Mouse (Mus musculus): Measurements from ENCODE around the gene Irx6. TPM values are rescaled to one million over a fixed set of nuclear protein-coding genes. Genes with fewer than 3 reads are reported as not detected.

Irx6 gene
- polyA plus RNA-seq, 1 experiment, result not detected

DNA sequence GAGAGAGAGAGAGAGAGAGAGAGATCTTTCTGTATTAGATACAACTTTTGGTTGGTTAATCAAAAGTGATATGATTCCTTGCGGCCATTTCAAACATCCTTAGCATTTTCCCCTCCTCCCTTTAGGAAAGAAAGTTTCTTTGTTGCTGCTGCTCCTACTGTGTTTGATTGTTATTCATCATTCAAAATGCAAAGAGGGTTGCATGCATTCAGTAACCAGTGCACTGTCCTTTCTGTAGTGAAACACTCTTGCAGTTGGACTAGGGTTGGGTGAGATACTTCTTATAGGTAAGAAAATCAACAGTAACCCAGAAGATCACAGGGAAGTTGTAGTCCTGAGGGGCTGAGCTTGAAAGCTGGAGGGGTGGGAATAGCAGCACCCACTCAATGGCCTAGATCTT, 39.2 kb downstream of the Irx6 start:
- TF ChIP-seq POLR2A (IDR thresholded peaks at IDR 0.05; ENCODE audit: insufficient read depth, low read depth, low read length) (no peak), CTCF (IDR thresholded peaks at IDR 0.05; ENCODE audit: insufficient read depth, low read depth, low read length) (no peak)
- 88% methylated on average over 1 of the region's 1 CpGs for WGBS
- Histone ChIP-seq H3K4me1 (ENCODE audit: control insufficient read depth, insufficient read depth, low read length) (no peaks in the 10 kb centered on the region), H3K4me3 (ENCODE audit: insufficient read depth, low read depth, low read length) (no peak overlapping the region), H3K27ac (ENCODE audit: insufficient read depth, low read depth, low read length) (no peak overlapping the region)

DNA sequence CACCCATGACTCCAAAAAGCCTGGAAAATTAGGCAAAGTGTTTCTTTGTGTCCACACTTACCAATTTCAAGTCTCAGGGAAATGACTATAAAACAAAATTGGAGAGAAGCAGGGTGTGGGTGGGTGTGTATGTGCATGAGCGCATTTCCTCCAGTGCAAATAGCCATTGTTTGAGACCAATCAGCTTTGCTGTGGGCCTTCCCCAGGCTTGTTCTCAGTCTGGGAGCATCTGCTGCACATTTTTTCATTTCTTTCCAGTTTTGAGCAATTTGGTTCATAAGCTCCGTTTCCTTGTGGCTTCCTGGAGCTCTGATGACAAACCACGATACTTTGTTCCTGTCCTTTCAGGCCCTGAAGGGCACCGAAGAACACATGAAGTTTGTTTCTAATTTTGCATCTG, 43.3 kb downstream of the Irx6 start:
- Histone ChIP-seq H3K4me1 (ENCODE audit: control insufficient read depth, insufficient read depth, low read length) (peaks cover 2% of the 10 kb centered on the region; the same call in 1 of the 2 replicates), H3K4me3 (ENCODE audit: insufficient read depth, low read depth, low read length) (no peak overlapping the region), H3K27ac (ENCODE audit: insufficient read depth, low read depth, low read length) (no peak overlapping the region)
- TF ChIP-seq CTCF (IDR thresholded peaks at IDR 0.05; ENCODE audit: insufficient read depth, low read depth, low read length), result no peak
- TF ChIP-seq POLR2A (IDR thresholded peaks at IDR 0.05; ENCODE audit: insufficient read depth, low read depth, low read length), result no peak
- 64% methylated on average over 4 of the region's 4 CpGs for WGBS

DNA sequence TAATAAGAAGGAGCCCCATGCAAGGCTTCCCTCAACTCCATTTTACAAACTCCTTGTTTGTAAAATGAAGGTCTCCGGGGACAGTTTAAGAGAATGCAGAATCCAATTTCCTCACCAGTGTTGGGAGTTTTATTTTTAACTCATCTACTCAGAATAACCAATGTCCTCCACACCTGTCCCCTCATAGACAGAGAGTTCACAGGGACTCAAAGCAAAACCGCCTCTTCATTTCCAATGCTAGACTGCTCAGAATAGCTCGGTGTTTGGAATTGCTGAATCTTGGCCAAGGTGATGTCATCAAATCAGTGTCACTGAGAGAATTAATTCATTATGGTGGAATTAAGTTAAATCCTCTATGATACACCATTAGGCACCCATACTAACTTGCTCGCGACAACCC, 44.0 kb downstream of the Irx6 start:
- WGBS, result 77% methylated on average over 5 of the region's 5 CpGs
- no peak for TF ChIP-seq CTCF (IDR thresholded peaks at IDR 0.05; ENCODE audit: insufficient read depth, low read depth, low read length)
- TF ChIP-seq POLR2A (IDR thresholded peaks at IDR 0.05; ENCODE audit: insufficient read depth, low read depth, low read length), result no peak
- no peak overlapping the region for H3K27ac ChIP-seq (ENCODE audit: insufficient read depth, low read depth, low read length)
- peaks cover 2% of the 10 kb centered on the region; the same call in 1 of the 2 replicates for H3K4me1 ChIP-seq (ENCODE audit: control insufficient read depth, insufficient read depth, low read length)
- no peak overlapping the region for H3K4me3 ChIP-seq (ENCODE audit: insufficient read depth, low read depth, low read length)

DNA sequence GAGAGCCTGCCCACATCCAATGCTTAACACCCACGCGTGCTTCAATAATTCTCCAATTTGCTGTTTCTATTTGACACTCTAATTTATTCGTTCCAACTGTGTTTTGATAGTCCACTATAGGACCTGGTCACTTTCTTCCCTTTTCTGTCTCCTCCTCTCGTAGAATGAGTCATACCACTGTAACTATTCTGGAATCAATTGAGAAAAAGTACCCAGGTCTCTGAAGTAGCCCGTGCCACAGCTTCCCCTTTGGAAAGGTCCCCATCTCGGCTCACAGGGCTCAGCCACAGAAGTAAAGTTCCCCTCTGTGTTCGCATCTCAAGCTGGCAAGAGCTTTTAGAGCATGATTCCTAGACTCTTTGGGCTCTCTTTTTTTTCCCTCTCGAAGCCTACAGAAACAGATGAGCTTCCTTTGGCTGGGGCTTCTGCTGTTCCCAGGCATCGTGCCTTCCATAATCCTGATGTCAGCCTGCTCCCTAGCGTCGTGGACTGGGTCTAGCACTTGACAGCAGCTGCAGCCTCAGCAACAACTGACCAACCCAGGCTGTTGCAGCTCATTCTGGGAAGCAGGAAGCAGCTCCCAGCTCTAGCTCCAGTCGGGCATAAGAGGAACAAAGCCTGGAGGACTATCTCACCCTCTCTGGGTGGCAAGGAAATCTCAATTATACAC, 47.3 kb downstream of the Irx6 start:
- no peak for TF ChIP-seq POLR2A (IDR thresholded peaks at IDR 0.05; ENCODE audit: insufficient read depth, low read depth, low read length)
- TF ChIP-seq CTCF (IDR thresholded peaks at IDR 0.05; ENCODE audit: insufficient read depth, low read depth, low read length), result peak; percentile 68
- H3K4me1 ChIP-seq (ENCODE audit: control insufficient read depth, insufficient read depth, low read length), result peaks cover 2% of the 10 kb centered on the region; the same call in 1 of the 2 replicates
- no peak overlapping the region for H3K4me3 ChIP-seq (ENCODE audit: insufficient read depth, low read depth, low read length)
- no peak overlapping the region for H3K27ac ChIP-seq (ENCODE audit: insufficient read depth, low read depth, low read length)
- WGBS, result 26% methylated on average over 12 of the region's 12 CpGs

DNA sequence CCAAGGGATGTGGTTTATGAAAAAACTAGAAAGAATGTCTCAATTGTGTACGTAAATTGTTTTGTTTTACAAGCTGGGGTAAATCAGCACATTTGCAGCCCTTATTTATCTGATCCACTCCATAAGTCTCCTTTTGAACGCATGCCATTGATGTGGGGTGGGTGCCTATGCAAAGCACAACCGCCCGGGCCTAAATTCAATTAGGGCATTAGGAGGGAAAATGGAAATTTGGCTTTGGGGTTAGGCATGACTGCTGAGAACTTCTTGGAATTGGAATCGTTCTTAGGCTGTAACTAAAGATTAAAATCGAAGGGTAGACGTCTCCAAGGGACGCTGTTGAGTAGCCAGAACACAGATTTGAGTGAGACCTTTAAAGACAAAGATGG, 47.8 kb downstream of the Irx6 start:
- TF ChIP-seq POLR2A (IDR thresholded peaks at IDR 0.05; ENCODE audit: insufficient read depth, low read depth, low read length) (no peak), CTCF (IDR thresholded peaks at IDR 0.05; ENCODE audit: insufficient read depth, low read depth, low read length) (no peak)
- H3K4me1 ChIP-seq (ENCODE audit: control insufficient read depth, insufficient read depth, low read length), result peaks cover 2% of the 10 kb centered on the region; the same call in 1 of the 2 replicates
- no peak overlapping the region for H3K4me3 ChIP-seq (ENCODE audit: insufficient read depth, low read depth, low read length)
- WGBS, result 52% methylated on average over 8 of the region's 8 CpGs
- H3K27ac ChIP-seq (ENCODE audit: insufficient read depth, low read depth, low read length), result no peak overlapping the region

DNA sequence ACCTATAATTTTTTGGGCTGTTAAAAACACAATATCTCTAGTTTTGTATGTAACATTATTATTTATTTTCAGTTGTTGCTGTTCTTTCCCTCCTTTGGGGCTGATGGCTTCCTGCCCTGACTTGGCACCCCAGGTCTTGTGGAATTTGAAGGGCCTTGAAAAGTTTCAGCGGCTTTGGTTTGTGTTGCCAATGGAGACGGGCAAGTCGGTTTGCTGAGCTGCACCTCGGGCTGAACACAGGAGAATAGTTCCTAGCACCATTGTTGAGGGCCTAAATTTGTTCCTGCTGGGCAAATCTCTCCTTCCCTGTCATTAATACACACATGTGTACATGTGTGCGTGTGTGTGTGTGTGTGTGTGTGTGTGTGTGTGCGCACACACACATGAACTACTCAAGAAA, 49.2 kb downstream of the Irx6 start:
- H3K4me1 ChIP-seq (ENCODE audit: control insufficient read depth, insufficient read depth, low read length), result peaks cover 2% of the 10 kb centered on the region; the same call in 1 of the 2 replicates
- WGBS, result 54% methylated on average over 6 of the region's 6 CpGs
- H3K27ac ChIP-seq (ENCODE audit: insufficient read depth, low read depth, low read length), result no peak overlapping the region
- TF ChIP-seq POLR2A (IDR thresholded peaks at IDR 0.05; ENCODE audit: insufficient read depth, low read depth, low read length) (no peak), CTCF (IDR thresholded peaks at IDR 0.05; ENCODE audit: insufficient read depth, low read depth, low read length) (no peak)
- H3K4me3 ChIP-seq (ENCODE audit: insufficient read depth, low read depth, low read length), result no peak overlapping the region

DNA sequence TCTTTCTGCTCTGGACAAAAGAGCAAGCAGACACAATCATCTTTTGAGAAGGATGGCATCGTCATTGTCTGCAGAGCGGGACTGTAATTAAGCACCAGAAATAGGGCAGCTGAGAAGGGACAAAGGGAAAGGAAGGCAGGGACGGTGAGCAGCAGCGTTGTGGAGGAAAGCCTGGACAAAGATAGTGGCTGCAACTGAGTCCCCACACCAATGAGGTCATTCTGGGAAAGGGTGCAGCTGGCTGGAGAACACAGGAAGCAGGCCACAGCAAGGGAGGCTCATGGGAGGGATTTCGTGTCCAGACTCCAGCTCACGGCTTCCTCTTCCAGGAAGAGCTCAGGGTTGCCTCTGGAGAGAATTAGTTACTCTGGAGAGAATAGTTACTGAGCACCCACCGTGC, 49.9 kb downstream of the Irx6 start:
- Histone ChIP-seq H3K4me1 (ENCODE audit: control insufficient read depth, insufficient read depth, low read length) (peaks cover 2% of the 10 kb centered on the region; the same call in 1 of the 2 replicates), H3K27ac (ENCODE audit: insufficient read depth, low read depth, low read length) (no peak overlapping the region), H3K4me3 (ENCODE audit: insufficient read depth, low read depth, low read length) (no peak overlapping the region)
- 50% methylated on average over 7 of the region's 7 CpGs for WGBS
- no peak for TF ChIP-seq CTCF (IDR thresholded peaks at IDR 0.05; ENCODE audit: insufficient read depth, low read depth, low read length)
- TF ChIP-seq POLR2A (IDR thresholded peaks at IDR 0.05; ENCODE audit: insufficient read depth, low read depth, low read length), result no peak

DNA sequence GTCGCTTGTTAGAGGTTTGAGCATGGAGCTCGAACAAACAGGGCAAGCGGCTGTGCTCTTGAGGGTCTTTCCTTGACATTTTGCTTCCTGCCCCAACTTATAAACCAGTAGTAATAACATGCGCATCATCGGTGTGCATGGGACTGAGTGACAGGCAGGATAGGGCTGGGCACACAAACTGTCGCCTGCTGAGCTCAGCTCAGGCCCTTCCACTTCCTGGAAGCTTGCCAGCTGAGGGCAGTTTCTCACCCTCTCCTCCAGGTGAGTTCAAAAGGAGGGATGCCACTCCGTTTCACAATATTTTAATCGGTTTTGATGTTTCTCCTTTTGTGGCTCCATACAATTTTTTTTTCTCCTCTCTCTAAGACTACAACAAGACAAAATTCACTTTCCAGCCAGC, 50.3 kb downstream of the Irx6 start:
- no peak overlapping the region for H3K4me3 ChIP-seq (ENCODE audit: insufficient read depth, low read depth, low read length)
- WGBS, result 82% methylated on average over 8 of the region's 8 CpGs
- H3K27ac ChIP-seq (ENCODE audit: insufficient read depth, low read depth, low read length), result no peak overlapping the region
- H3K4me1 ChIP-seq (ENCODE audit: control insufficient read depth, insufficient read depth, low read length), result peaks cover 2% of the 10 kb centered on the region; the same call in 1 of the 2 replicates
- TF ChIP-seq POLR2A (IDR thresholded peaks at IDR 0.05; ENCODE audit: insufficient read depth, low read depth, low read length) (no peak), CTCF (IDR thresholded peaks at IDR 0.05; ENCODE audit: insufficient read depth, low read depth, low read length) (no peak)

Other genes with a start within 250 kb of the Irx6 start
- gene Mmp2, start 153.0 kb downstream of the Irx6 start, polyA plus RNA-seq (2012; ENCODE audit: insufficient read depth, insufficient read length, low replicate concordance, missing spikeins), result not detected in 2 replicates
- not detected in 2 replicates for gene Lpcat2, start 181.1 kb downstream of the Irx6 start, polyA plus RNA-seq (2012; ENCODE audit: insufficient read depth, insufficient read length, low replicate concordance, missing spikeins)
- not detected in 2 replicates for gene Capns2, start 227.1 kb downstream of the Irx6 start, polyA plus RNA-seq (2012; ENCODE audit: insufficient read depth, insufficient read length, low replicate concordance, missing spikeins)

Measured in olfactory bulb, adult 2 months (tissue).